Mouse (Mus musculus) heart, postnatal 0 days (tissue): Measurements from ENCODE around the gene Smad3.
A peak's percentile ranks its signal among the peaks of the same experiment; 100 is the strongest.

Experiments used
- CTCF ChIP-seq: IDR thresholded peaks from 2 replicates; pipeline ENCODE4 v1.5.1; 2016; ENCODE audit warnings: antibody characterized with exemption, control low read depth, low read depth
- EP300 ChIP-seq: IDR thresholded peaks from 2 replicates; pipeline ENCODE4 v1.6.1; 2016; ENCODE audit warnings: antibody characterized with exemption, low read depth

DNA sequence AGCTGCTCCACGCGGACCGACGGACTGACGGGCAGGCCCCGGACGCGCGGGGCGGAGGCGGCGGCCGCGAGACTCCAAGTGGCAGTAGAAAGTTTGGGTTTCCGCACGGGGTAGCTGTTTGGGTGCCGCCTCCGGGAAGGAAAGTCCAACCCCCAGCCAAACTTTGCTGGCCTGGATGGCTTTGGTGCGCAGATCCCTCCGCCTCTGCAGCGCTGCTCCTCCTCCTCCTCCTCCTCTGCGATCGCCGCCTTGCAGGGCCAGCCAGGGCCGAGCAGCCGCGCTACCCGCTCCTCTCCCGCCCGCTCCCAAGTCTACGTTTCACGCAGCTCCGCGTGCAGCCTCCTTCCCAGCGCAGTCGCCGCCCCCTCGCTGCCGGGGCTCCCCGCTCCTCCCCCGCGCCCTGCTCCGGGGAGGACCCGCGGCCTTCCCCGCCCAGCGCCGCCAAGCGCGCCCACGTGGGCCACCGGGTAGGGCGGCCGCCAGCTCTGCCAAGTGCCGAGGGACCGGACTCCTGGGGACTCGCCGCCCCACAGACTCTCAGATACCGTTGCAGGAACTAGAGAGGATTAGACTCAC, at the start of gene Smad3:
- TF ChIP-seq CTCF (no peak), EP300 (0 out of 2 replicates have a peak, but pooled peaks have one; percentile 39)
